Mouse (Mus musculus) bone marrow macrophage, adult 2 months (primary cell): Measurements from ENCODE around the gene Pip5k1b.

ENCODE experiments used
- CTCF ChIP-seq: IDR thresholded peaks from 2 replicates; pipeline ENCODE4 v1.5.1; 2012; ENCODE audit warnings: low read depth, mild to moderate bottlenecking, low read length, moderate library complexity
- POLR2A ChIP-seq: IDR thresholded peaks from 2 replicates; pipeline ENCODE4 v1.6.1; 2012; ENCODE audit warnings: mild to moderate bottlenecking, low read depth, low read length, borderline replicate concordance

GRCm38 (mm10) chr19:24366747-24367146 is 188.9 kb downstream of the Pip5k1b start:
- TF ChIP-seq POLR2A: no peak
- TF ChIP-seq CTCF: no peak
